Mouse (Mus musculus): ENCODE measurements at regions not wholly inside any gene's neighbourhood (a gene's known extent, or its start where the extent isn't known, plus 50 kb on each side); places are given as distances from the start of the nearest gene placed in this dataset.

GRCm38 (mm10) chrX:11653336-11653735 lies 325.7 kb downstream of the H2al1j start:
- DNase-seq (ENCODE audit: low spot score in 2 of 2): no peak

DNA sequence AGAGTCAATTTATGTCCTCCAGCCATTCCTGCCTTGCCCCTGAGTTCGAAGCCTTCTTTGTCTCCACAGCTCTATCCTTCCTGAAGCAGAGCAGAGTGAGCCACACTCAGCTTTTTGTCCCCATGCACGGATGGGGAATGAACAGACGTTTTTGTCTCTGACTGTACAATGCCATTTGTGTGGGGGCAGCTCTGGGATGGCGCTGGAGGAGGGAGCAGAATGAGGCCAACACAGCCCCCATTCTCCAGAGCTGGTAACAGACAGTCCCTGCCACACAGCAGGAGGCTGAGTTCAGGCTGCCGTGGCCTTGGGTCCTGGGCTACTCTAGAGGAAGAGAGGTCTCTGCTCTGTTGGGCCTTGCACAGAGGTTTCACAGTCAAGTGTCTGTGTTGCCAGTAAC lies 327.4 kb downstream of the H2al1j start:
- peak; percentile 20 to 21 for DNase-seq (ENCODE audit: low spot score in 2 of 2)

- no peak for DNase-seq (ENCODE audit: low spot score in 2 of 2)
These were observed 327.8 kb downstream of the H2al1j start for GRCm38 (mm10) chrX:11655466-11655865.

GRCm38 (mm10) chrX:11657606-11658254 lies 330.1 kb downstream of the H2al1j start:
- no peak for DNase-seq (ENCODE audit: low spot score in 2 of 2)

DNA sequence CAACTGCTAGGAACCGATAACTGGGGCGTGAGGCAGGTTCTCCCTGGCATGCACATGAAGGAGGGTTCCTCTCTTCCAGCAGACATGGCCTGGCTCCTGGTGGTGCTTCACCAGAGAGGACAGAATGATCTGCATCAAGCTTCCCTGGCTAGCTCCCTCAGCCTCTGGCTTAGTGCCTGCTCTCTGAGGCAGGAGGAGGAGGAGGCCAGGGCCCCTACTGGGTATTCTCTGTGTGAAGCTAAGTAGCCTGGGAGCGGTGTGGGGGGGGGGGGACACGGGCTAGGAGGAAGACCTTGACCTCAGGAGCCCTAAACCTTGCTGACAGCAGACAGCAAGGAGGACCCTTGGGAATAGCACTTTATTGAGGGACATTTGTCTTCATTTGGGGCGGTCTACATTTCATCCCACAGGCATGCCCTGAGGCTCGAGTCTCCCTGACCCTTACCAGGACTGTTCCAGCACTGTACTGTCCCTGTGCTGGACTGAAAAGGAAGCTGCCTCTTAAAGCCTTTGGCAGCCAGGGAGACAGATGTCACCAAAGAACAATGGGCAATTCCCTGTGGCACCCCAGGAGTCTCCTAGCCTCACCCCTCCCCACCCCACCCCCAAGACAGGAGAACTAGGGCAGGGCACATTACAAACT lies 335.7 kb downstream of the H2al1j start:
- no peak for DNase-seq (ENCODE audit: low spot score in 2 of 2)

- DNase-seq (ENCODE audit: low spot score in 2 of 2): peak; percentile 8 to 32
These were observed 336.9 kb downstream of the H2al1j start for GRCm38 (mm10) chrX:11664330-11665061.

- DNase-seq (ENCODE audit: low spot score in 2 of 2): no peak
These were observed 337.7 kb downstream of the H2al1j start for GRCm38 (mm10) chrX:11665077-11665974.

DNA sequence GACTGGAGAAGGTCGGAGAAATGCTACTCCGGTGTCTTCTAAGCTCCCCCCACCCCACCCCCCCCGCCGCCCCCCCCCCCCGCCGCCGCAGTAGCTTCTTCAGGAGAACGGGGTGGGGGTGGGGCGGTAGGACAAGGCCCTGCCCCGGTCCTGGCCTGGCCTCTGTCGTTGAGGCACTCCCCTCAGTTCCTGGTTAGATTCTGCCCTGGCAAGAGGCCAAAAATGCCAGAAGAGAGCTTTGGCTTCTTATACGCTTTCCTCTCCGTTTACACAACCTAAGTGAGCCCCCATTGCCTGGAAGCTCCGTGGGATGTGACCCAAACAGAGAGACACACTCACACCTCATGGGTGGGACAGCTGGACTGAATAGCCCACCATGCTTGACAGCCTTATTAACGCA lies 338.9 kb downstream of the H2al1j start:
- DNase-seq (ENCODE audit: low spot score in 2 of 2): no peak

DNA sequence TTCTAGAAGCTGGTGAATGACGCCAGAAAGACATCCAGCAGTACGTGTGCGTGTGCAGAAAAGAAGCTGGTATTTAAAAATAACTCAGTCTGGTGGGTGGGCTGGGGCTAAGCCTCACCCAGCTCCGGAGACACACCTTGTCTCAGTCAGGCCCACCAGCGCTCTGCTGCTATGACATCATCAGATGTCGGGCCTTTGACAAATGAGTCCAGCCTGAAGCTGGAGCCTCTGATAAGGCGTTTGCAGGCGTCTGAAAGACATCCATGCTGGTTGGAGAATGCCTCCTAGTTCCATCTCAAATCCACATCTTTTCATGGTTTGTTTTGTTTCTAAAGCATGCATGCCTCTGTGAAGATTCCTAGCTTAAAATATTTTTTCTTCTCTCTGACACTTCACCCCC lies 344.2 kb downstream of the H2al1j start:
- DNase-seq (ENCODE audit: low spot score in 2 of 2): no peak

GRCm38 (mm10) chrX:11678086-11678485 lies 350.5 kb downstream of the H2al1j start:
- DNase-seq (ENCODE audit: low spot score in 2 of 2): no peak

DNA sequence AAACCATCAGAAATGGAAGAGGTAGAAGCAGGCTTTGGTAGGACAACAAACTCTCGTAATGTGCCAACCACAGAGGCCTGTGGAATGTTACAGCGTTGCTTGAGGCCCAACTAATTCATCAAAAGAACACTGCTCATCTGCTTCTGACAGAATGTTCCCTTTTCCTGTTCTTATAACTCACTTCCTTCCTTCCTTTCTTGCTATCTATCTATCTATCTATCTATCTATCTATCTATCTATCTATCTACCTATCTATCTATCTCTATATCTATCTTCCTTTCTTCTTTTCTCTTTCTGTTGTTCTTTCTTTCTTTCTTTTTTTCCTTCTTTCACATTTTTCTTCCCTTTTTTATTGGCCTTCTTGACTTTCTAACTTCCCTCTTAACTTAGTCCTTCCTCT lies 353.7 kb downstream of the H2al1j start:
- DNase-seq (ENCODE audit: low spot score in 2 of 2): no peak

- DNase-seq (ENCODE audit: low spot score in 2 of 2): no peak
These were observed 362.4 kb downstream of the H2al1j start for GRCm38 (mm10) chrX:11689989-11690405.

DNA sequence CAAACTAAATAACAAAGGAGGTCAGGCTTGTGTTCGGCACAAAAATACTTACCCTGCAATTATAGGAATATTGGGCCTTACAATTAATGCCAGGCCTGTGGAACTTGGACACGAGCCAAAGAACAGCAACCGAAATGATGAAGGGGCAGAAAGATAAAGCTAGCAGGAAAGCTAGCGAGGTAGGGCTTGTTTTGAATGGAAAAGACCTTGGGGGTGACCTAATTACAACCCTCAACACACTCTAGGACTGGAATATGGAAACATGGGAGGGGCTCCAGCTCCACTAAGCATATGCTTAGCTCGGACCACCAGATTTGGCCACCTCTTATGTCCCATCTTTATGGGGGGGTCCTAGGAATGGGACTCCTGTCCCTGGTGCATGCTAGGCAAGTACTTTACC lies 362.8 kb downstream of the H2al1j start:
- DNase-seq (ENCODE audit: low spot score in 2 of 2): no peak

GRCm38 (mm10) chrX:11691019-11691418 lies 363.4 kb downstream of the H2al1j start:
- no peak for DNase-seq (ENCODE audit: low spot score in 2 of 2)

- no peak for DNase-seq (ENCODE audit: low spot score in 2 of 2)
These were observed 368.9 kb downstream of the H2al1j start for GRCm38 (mm10) chrX:11696565-11696964.

GRCm38 (mm10) chrX:11701095-11701494 lies 373.5 kb downstream of the H2al1j start:
- no peak for DNase-seq (ENCODE audit: low spot score in 2 of 2)

GRCm38 (mm10) chrX:11705851-11706557 lies 378.4 kb downstream of the H2al1j start:
- DNase-seq (ENCODE audit: low spot score in 2 of 2): no peak

GRCm38 (mm10) chrX:11707330-11707729 lies 379.7 kb downstream of the H2al1j start:
- no peak for DNase-seq (ENCODE audit: low spot score in 2 of 2)

DNA sequence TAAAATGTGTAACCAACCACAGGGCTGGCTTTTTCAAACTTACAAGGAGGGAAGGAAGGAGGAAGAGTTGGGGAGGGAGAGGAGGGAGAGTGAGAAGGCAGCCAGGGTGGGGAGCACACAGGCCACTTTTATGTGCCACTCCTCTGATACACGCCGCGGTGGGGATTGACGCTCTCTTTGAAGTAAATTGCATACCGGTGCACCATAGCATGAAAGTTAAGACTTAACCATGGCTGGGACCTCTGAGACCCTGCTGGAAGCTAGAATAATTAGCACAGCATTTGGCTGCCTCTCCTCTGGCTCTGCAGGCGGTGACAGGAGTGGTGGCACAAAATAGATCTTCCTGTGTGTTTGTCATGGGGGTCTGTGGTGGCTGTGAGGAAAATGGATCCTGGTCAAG lies 380.7 kb downstream of the H2al1j start:
- no peak for DNase-seq (ENCODE audit: low spot score in 2 of 2)

- DNase-seq (ENCODE audit: low spot score in 2 of 2): no peak
These were observed 381.7 kb downstream of the H2al1j start for GRCm38 (mm10) chrX:11709326-11709725.

DNA sequence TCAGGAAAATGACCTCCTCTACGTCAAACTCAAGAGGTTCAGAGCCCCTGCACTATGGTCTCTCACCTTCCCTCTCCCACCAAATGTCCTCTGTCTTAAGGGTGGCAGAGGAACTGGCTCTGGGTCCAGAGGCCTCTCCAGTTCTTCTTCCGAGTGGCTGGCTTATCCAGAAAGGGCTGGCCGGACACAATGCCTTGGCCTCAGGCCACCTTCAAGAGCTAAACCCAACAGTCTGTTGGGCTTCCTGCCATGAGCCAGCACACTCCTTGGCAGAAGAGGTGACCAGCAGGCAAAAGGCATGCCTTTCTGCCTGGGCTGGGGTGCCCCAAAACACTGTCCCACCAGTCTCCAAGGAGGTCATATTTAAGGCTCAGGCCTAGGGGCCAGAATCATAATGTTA lies 385.8 kb downstream of the H2al1j start:
- DNase-seq (ENCODE audit: low spot score in 2 of 2): no peak
